Mouse (Mus musculus): ENCODE results near the gene Thsd4.

The Thsd4 gene

GRCm38 (mm10) chr9:60517148-60517547 is 4.7 kb downstream of the Thsd4 start:
- DNase-seq (ENCODE audit: low read depth): no peak

- no peak for DNase-seq (ENCODE audit: low read depth)
Measured at GRCm38 (mm10) chr9:60516379-60516778, 5.5 kb downstream of the Thsd4 start.

GRCm38 (mm10) chr9:60513329-60513788 is 8.5 kb downstream of the Thsd4 start:
- DNase-seq (ENCODE audit: low read depth): no peak

GRCm38 (mm10) chr9:60510876-60511275 is 11.0 kb downstream of the Thsd4 start:
- no peak for DNase-seq (ENCODE audit: low read depth)

GRCm38 (mm10) chr9:60506136-60506535 is 15.7 kb downstream of the Thsd4 start:
- no peak for DNase-seq (ENCODE audit: low read depth)

- no peak for DNase-seq (ENCODE audit: low read depth)
Measured at GRCm38 (mm10) chr9:60504378-60505285, 17.2 kb downstream of the Thsd4 start.

GRCm38 (mm10) chr9:60502220-60502619 is 19.6 kb downstream of the Thsd4 start:
- DNase-seq (ENCODE audit: low read depth): no peak

GRCm38 (mm10) chr9:60501504-60502179 is 20.2 kb downstream of the Thsd4 start:
- DNase-seq (ENCODE audit: low read depth): no peak

- DNase-seq (ENCODE audit: low read depth): no peak
Measured at GRCm38 (mm10) chr9:60492275-60492974, 29.4 kb downstream of the Thsd4 start.

GRCm38 (mm10) chr9:60491489-60492100 is 30.3 kb downstream of the Thsd4 start:
- DNase-seq (ENCODE audit: low read depth): no peak

GRCm38 (mm10) chr9:60491079-60491478 is 30.8 kb downstream of the Thsd4 start:
- DNase-seq (ENCODE audit: low read depth): no peak

GRCm38 (mm10) chr9:60488816-60489215 is 33.0 kb downstream of the Thsd4 start:
- no peak for DNase-seq (ENCODE audit: low read depth)

- DNase-seq (ENCODE audit: low read depth): no peak
Measured at GRCm38 (mm10) chr9:60482165-60482564, 39.7 kb downstream of the Thsd4 start.

- DNase-seq (ENCODE audit: low read depth): no peak
Measured at GRCm38 (mm10) chr9:60480052-60480451, 41.8 kb downstream of the Thsd4 start.

- DNase-seq (ENCODE audit: low read depth): no peak
Measured at GRCm38 (mm10) chr9:60478806-60479205, 43.0 kb downstream of the Thsd4 start.

GRCm38 (mm10) chr9:60477991-60478750 is 43.7 kb downstream of the Thsd4 start:
- no peak for DNase-seq (ENCODE audit: low read depth)

GRCm38 (mm10) chr9:60460010-60460982 is 61.5 kb downstream of the Thsd4 start:
- no peak for DNase-seq (ENCODE audit: low read depth)

- DNase-seq (ENCODE audit: low read depth): no peak
Measured at GRCm38 (mm10) chr9:60458468-60458962, 63.3 kb downstream of the Thsd4 start.

GRCm38 (mm10) chr9:60457359-60458210 is 64.3 kb downstream of the Thsd4 start:
- DNase-seq (ENCODE audit: low read depth): no peak

All from c-Kit-positive CD71-negative TER-119-negative erythroid progenitor cells, embryonic 14.5 days (primary cell).